Mouse (Mus musculus) CH12.LX (cell line): ENCODE data around the gene Recql5. TPM values are rescaled to one million over a fixed set of nuclear protein-coding genes. Genes with fewer than 3 reads are reported as not detected.

Experiments used
- DNase-seq: peaks from one replicate; pipeline ENCODE4 v3.0.0-alpha.2; 2013; ENCODE audit errors: extremely low read depth
- H3K27ac ChIP-seq: 2 replicates; pipeline ENCODE4 v1.5.1; 2012; ENCODE audit warnings: low read depth, mild to moderate bottlenecking, control low read depth, moderate library complexity; ENCODE audit not compliant: insufficient read depth
- H3K27me3 ChIP-seq: replicated peaks from 2 replicates; pipeline ENCODE3; 2012; ENCODE audit warnings: inconsistent platforms
- H3K36me3 ChIP-seq, 2 experiments: replicated peaks in 1 of 2; 2 replicates each; pipeline versions ENCODE3 to v1.6.1; 2012; ENCODE audit warnings: inconsistent platforms in 1 of 2, low read length in 1 of 2, mild to moderate bottlenecking in 1 of 2, mixed read lengths in 1 of 2, moderate library complexity in 1 of 2; ENCODE audit not compliant: control insufficient read depth in 1 of 2, insufficient read depth in 1 of 2
- H3K4me1 ChIP-seq, 2 experiments: 2 replicates each; pipeline ENCODE4 v1.6.1; 2012; ENCODE audit warnings: inconsistent platforms in 1 of 2, moderate library complexity in 1 of 2; ENCODE audit not compliant: insufficient read depth in 2 of 2, control insufficient read depth in 1 of 2
- H3K4me2 ChIP-seq: 2 replicates; pipeline ENCODE4 v1.6.1; 2012; ENCODE audit warnings: low read depth, mild to moderate bottlenecking, control low read depth; ENCODE audit not compliant: poor library complexity, insufficient read depth, severe bottlenecking
- H3K4me3 ChIP-seq, 3 experiments: fragments of 150-350 bp in 1 of 3; sonication (generic) in 1 of 3; replicated peaks in 1 of 3; 2 replicates each; pipeline versions ENCODE3 to v1.5.1; 2011 to 2012; ENCODE audit warnings: low read depth in 2 of 3, low read length in 2 of 3, mild to moderate bottlenecking in 2 of 3, moderate library complexity in 2 of 3, control low read depth in 1 of 3, improper control_type of control experiment in 1 of 3, inconsistent platforms in 1 of 3, mixed read lengths in 1 of 3; ENCODE audit not compliant: poor library complexity in 1 of 3
- H3K79me2 ChIP-seq: replicated peaks from 2 replicates; pipeline ENCODE4 v1.6.1; 2012; ENCODE audit warnings: mild to moderate bottlenecking, moderate library complexity; ENCODE audit not compliant: control insufficient read depth, poor library complexity, insufficient read depth, severe bottlenecking; ENCODE audit errors: extremely low read depth
- H3K9ac ChIP-seq: 2 replicates; pipeline ENCODE4 v1.6.1; 2012; ENCODE audit warnings: low read depth, mild to moderate bottlenecking, control low read depth, moderate library complexity; ENCODE audit not compliant: insufficient read depth
- H3K9me3 ChIP-seq: replicated peaks from 2 replicates; pipeline ENCODE3; 2012; ENCODE audit warnings: low read length, inconsistent platforms, mixed read lengths
- BHLHE40 ChIP-seq: IDR thresholded peaks from 2 replicates; pipeline ENCODE4 v1.6.1; 2011; ENCODE audit warnings: mild to moderate bottlenecking, low read depth, low read length, improper control_type of control experiment
- CHD2 ChIP-seq: IDR thresholded peaks from 2 replicates; pipeline ENCODE4 v1.6.1; 2011; ENCODE audit warnings: low read length, improper control_type of control experiment
- E2F4 ChIP-seq: IDR thresholded peaks from 2 replicates; pipeline ENCODE4 v1.6.1; 2011; ENCODE audit warnings: low read depth, low read length, improper control_type of control experiment; ENCODE audit not compliant: insufficient replicate concordance
- ELF1 ChIP-seq: IDR thresholded peaks from 2 replicates; pipeline ENCODE4 v1.6.1; 2014; ENCODE audit warnings: low read depth, mild to moderate bottlenecking, inconsistent platforms, low read length, improper control_type of control experiment
- HCFC1 ChIP-seq: IDR thresholded peaks from 2 replicates; pipeline ENCODE4 v1.6.1; 2012; ENCODE audit warnings: low read depth, mild to moderate bottlenecking, inconsistent platforms, low read length, improper control_type of control experiment
- IRF4 ChIP-seq: IDR thresholded peaks from 2 replicates; pipeline ENCODE4 v1.6.1; 2014; ENCODE audit warnings: low read depth, mild to moderate bottlenecking, inconsistent platforms, low read length, improper control_type of control experiment
- JUN ChIP-seq: IDR thresholded peaks from 2 replicates; pipeline ENCODE4 v1.6.1; 2011; ENCODE audit warnings: low read depth, mild to moderate bottlenecking, low read length, improper control_type of control experiment, moderate library complexity; ENCODE audit not compliant: insufficient read depth
- KAT2A ChIP-seq: IDR thresholded peaks from 2 replicates; pipeline ENCODE4 v1.6.1; 2012; ENCODE audit warnings: low read length, improper control_type of control experiment, inconsistent platforms; ENCODE audit not compliant: insufficient replicate concordance
- MAFK ChIP-seq: IDR thresholded peaks from 2 replicates; pipeline ENCODE4 v1.6.1; 2011; ENCODE audit warnings: low read length, improper control_type of control experiment; ENCODE audit not compliant: insufficient replicate concordance
- MEF2A ChIP-seq: IDR thresholded peaks from 2 replicates; pipeline ENCODE4 v1.6.1; 2014; ENCODE audit warnings: low read depth, mild to moderate bottlenecking, inconsistent platforms, low read length, improper control_type of control experiment, borderline replicate concordance
- MXI1 ChIP-seq: IDR thresholded peaks from 2 replicates; pipeline ENCODE4 v1.6.1; 2011; ENCODE audit warnings: mild to moderate bottlenecking, low read depth, low read length, improper control_type of control experiment
- MYC ChIP-seq: IDR thresholded peaks from 2 replicates; pipeline ENCODE4 v1.6.1; 2011; ENCODE audit warnings: low read depth, mild to moderate bottlenecking, improper control_type of control experiment, low read length
- NELFE ChIP-seq: IDR thresholded peaks from 2 replicates; pipeline ENCODE4 v1.6.1; 2011; ENCODE audit warnings: low read depth, low read length, improper control_type of control experiment
- PAX5 ChIP-seq: IDR thresholded peaks from 2 replicates; pipeline ENCODE4 v1.6.1; 2012; ENCODE audit warnings: low read length, inconsistent platforms, mixed read lengths
- POLR2AphosphoS2 ChIP-seq: IDR thresholded peaks from 2 replicates; pipeline ENCODE4 v1.6.1; 2011; ENCODE audit warnings: low read depth, low read length, improper control_type of control experiment
- RCOR1 ChIP-seq: conservative IDR thresholded peaks from 2 replicates; pipeline ENCODE4 v1.6.1; 2012; ENCODE audit warnings: low read depth, mild to moderate bottlenecking, inconsistent platforms, low read length, improper control_type of control experiment
- SIN3A ChIP-seq: IDR thresholded peaks from 2 replicates; pipeline ENCODE4 v1.6.1; 2012; ENCODE audit warnings: low read length, improper control_type of control experiment, inconsistent platforms
- TBP ChIP-seq: conservative IDR thresholded peaks from 2 replicates; pipeline ENCODE4 v1.6.1; 2011; ENCODE audit warnings: low read depth, low read length, improper control_type of control experiment
- TCF12 ChIP-seq: IDR thresholded peaks from 2 replicates; pipeline ENCODE4 v1.6.1; 2014; ENCODE audit warnings: low read depth, mild to moderate bottlenecking, inconsistent platforms, low read length, improper control_type of control experiment
- USF1 ChIP-seq: IDR thresholded peaks from 2 replicates; pipeline ENCODE4 v1.6.1; 2014; ENCODE audit warnings: low read depth, mild to moderate bottlenecking, inconsistent platforms, low read length, improper control_type of control experiment
- USF2 ChIP-seq: conservative IDR thresholded peaks from 2 replicates; pipeline ENCODE4 v1.6.1; 2011; ENCODE audit warnings: low read depth, low read length, improper control_type of control experiment
- ZNF384 ChIP-seq: IDR thresholded peaks from 2 replicates; pipeline ENCODE4 v1.6.1; 2012; ENCODE audit warnings: low read depth, low read length, improper control_type of control experiment, inconsistent platforms
- dilution Hi-C: fragments of 300-500 bp; cut with MboI; formaldehyde crosslinking; loops from 2 replicates; pipeline ENCODE4 v1.14.3; 2020; ENCODE audit warnings: low sequenced_read_pairs; ENCODE audit not compliant: extremely low pct_unique_long_range_greater_than_20kb, extremely low pct_ligation_motif_present
- in situ Hi-C: fragments of 300-500 bp; cut with MboI; formaldehyde crosslinking; loops from 3 replicates; pipeline ENCODE4 v1.14.3; 2019; ENCODE audit warnings: low sequenced_read_pairs, low pct_ligation_motif_present, low pct_unique_long_range_greater_than_20kb, mixed read lengths
- polyA plus RNA-seq: library from polyadenylated mRNA; unstranded; fragments of >175 nt; gene quantifications from 2 replicates; pipeline ENCODE4 v1.2.1, GENCODE M21; 2012; ENCODE audit warnings: low read depth; ENCODE audit not compliant: insufficient read length
- total RNA-seq, 2 experiments: library from RNA; depleted of rRNA; stranded (reverse); fragments of 300-350 nt in 1 of 2; fragments of >200 nt in 1 of 2; gene quantifications; 2 replicates each; pipeline ENCODE4 v1.2.3; 2012 to 2014

The Recql5 gene
- total and polyA plus RNA-seq, 3 experiments: 21.8 to 43.3 (median 31.0) TPM

GRCm38 (mm10) chr11:115888020-115888419, 45.3 kb downstream of the Recql5 start:
- no peaks in the 10 kb centered on the region for H3K79me2 ChIP-seq
- no peak overlapping the region for H3K27ac ChIP-seq
- in situ Hi-C loops: no loop called here
- TF ChIP-seq MAFK (no peak), RCOR1 (no peak), ZNF384 (no peak), ELF1 (no peak), PAX5 (no peak), HCFC1 (no peak), TCF12 (no peak), CHD2 (no peak), E2F4 (no peak)
- H3K36me3 ChIP-seq: peaks cover 14 to 37% of the 10 kb centered on the region in 2 experiments
- dilution Hi-C loops: no loop called here
- peaks cover 10% of the 10 kb centered on the region for H3K27me3 ChIP-seq
- H3K4me2 ChIP-seq: no peak overlapping the region
- H3K9me3 ChIP-seq: no peaks in the 10 kb centered on the region
- H3K4me3 ChIP-seq: no peak overlapping the region
- DNase-seq: no peak
- peaks cover 0 to 9% of the 10 kb centered on the region in 2 experiments; a peak in 2 of 4 replicates for H3K4me1 ChIP-seq
- no peak overlapping the region for H3K9ac ChIP-seq

GRCm38 (mm10) chr11:115886446-115886845, 46.8 kb downstream of the Recql5 start:
- Histone ChIP-seq H3K27ac (no peak overlapping the region), H3K9ac (no peak overlapping the region), H3K36me3 (peaks cover 0 to 21% of the 10 kb centered on the region in 2 experiments), H3K9me3 (no peaks in the 10 kb centered on the region), H3K79me2 (no peaks in the 10 kb centered on the region), H3K27me3 (peaks cover 18% of the 10 kb centered on the region), H3K4me2 (no peak overlapping the region), H3K4me1 (peaks cover 0 to 9% of the 10 kb centered on the region in 2 experiments; a peak in 2 of 4 replicates), H3K4me3 (no peak overlapping the region)
- dilution Hi-C loops (no loop called here), in situ Hi-C loops (no loop called here)
- TF ChIP-seq TBP (no peak), MEF2A (no peak), USF2 (no peak), MYC (no peak), IRF4 (no peak), POLR2AphosphoS2 (no peak)
- DNase-seq: no peak

GRCm38 (mm10) chr11:115885281-115885680, 48.0 kb downstream of the Recql5 start:
- no peak for TF ChIP-seq SIN3A
- no peak for TF ChIP-seq IRF4
- no peak for TF ChIP-seq HCFC1
- TF ChIP-seq MXI1: no peak
- no peak for TF ChIP-seq JUN
- no peak for TF ChIP-seq BHLHE40
- no peak for TF ChIP-seq USF1
- TF ChIP-seq KAT2A: no peak
- no peak for TF ChIP-seq E2F4
- no peak for TF ChIP-seq USF2
- TF ChIP-seq CHD2: no peak
- no peak for TF ChIP-seq NELFE
- no peak for TF ChIP-seq POLR2AphosphoS2
- Histone ChIP-seq H3K27me3 (peaks cover 18% of the 10 kb centered on the region), H3K9me3 (no peaks in the 10 kb centered on the region), H3K79me2 (no peaks in the 10 kb centered on the region), H3K4me1 (peaks cover 0 to 9% of the 10 kb centered on the region in 2 experiments; a peak in 2 of 4 replicates), H3K4me3 (no peak overlapping the region), H3K36me3 (peaks cover 0 to 10% of the 10 kb centered on the region in 2 experiments), H3K27ac (no peak overlapping the region), H3K4me2 (no peak overlapping the region), H3K9ac (no peak overlapping the region)
- dilution Hi-C loops: no loop called here
- in situ Hi-C loops: no loop called here
- DNase-seq: no peak
